Mouse (Mus musculus) heart, adult 8-10 months (tissue): ENCODE measurements at regions not wholly inside any gene's neighbourhood (a gene's known extent, or its start where the extent isn't known, plus 50 kb on each side); places are given as distances from the start of the nearest gene placed in this dataset.
A peak's percentile ranks its signal among the peaks of the same experiment; 100 is the strongest.

ENCODE experiments used
- DNase-seq: peaks from one replicate; pipeline ENCODE4 v3.0.0; 2022; ENCODE audit warnings: low spot score

DNA sequence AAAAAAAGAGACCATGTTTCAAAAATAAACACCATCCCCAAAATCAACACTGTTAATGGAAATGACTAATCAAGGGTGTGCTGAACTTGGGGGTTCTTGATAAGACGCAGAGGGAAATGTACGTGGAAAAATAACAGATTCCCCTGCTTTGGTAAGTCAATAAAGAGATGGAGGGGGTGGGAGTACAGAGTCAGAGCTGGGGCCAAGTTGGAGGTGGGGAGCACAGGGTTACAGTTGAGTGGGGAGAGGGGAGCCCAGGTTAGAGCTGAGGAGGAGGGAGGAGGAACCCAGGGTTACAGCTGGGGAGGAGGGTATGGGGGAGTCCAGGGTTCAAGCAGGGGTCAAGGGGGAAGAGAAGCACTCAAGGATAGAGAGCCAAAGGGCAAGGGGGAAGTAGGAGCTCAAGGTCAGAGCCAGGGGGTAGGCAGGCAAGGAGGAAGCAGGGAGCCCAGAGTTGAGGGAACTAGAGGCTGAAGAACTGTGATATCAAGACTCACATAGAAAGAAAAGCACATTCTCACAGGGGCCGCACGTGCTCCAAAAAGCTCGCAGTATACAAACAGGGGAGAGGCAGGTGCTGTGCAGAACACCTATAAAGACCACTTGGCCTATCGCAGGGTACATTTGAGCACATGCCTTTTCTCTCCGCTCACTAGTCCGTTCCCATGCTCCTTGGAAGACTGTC lies 246.4 kb downstream of the Sox9 start:
- DNase-seq = no peak

DNA sequence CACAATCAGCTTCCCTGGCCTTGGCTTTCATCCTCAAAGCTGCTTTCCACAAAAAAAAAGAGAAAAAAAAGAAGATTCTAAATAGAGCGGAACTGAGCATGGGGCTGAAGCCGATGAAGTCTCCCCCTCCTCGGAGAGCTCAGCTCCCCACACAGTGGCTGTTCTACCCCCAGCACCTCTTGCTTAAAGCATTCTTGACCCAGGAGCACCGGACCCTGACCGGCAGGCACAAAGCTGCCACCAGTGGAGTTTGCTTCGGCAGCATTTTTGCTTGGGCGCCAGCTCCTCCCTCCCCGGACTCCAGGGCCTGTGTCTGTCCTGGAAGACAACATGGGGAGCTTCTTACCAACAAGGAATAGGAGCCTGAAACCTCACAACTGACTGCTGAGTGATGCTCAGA lies 249.4 kb downstream of the Sox9 start:
- DNase-seq = no peak

DNA sequence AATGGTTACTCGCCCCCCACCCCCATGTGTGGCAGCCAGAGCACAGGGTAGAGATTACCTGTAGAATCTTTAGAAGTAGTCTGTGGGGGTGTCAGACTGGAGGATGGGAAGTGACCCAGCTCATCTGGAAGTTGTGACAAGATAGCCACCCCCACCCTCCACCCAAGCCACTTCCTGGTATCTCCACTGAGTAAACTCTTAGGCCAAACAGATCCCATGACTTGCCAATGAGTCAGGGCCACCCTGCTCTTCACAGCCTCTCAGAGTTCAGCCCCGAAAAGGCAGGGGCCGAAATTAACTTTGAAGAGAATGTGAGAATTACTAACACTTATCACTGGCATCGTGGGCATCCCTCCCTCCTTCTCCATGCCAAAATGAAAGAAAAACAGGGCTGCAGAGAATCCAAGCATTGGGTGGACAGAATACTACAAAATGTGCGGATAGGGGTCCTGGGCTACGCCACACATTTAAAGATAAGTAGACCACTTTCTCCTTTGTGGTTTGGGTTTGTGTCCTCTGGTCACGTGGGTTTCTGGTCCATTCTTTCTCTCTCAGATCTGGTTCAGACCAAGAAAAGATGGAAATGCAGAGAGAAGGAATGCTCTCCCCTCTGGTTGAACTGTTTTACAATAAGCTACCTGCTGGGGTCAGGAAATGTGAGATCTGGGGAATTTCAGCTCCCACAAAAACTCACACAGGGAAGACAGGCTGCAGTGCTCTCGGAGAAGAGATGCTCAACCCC lies 250.6 kb downstream of the Sox9 start:
- no peak for DNase-seq

DNA sequence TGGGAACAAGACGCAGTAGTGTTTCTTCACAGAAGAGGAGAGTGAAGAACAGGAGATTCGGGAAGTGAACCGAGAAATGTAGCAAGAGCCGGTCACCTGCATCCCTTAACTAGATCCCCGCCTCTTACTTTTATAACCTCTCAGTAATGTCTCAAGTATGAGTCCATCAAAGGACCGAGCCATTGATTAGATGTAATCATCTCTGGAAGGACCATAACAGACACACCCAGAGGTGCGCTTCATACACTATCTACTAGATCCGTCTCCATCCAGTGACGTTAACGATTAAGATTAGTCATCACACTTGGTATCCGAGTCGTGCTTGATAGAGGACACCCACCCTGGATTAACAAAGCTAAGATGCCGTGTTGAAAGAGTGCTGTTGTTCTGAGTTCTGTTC lies 252.9 kb downstream of the Sox9 start:
- no peak for DNase-seq

DNA sequence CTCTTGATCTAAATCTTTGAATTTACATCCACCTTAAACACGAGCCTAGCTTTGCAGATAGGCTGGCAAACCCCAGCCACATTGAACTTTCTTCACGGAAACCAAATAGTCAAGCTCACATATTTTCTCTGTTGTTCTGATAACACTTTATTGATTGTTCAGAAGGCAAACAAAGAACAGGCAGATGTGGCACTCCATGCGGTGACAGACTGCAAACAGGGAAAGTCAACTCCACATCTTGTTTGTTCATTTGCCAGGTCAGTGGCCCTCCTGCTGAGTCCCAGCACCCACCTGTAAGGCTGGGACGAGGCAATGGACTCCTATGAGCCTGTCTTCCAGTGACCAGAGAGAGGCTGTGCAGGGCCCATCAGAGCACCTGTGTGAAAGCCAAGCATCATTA lies 255.7 kb downstream of the Sox9 start:
- DNase-seq = no peak

DNA sequence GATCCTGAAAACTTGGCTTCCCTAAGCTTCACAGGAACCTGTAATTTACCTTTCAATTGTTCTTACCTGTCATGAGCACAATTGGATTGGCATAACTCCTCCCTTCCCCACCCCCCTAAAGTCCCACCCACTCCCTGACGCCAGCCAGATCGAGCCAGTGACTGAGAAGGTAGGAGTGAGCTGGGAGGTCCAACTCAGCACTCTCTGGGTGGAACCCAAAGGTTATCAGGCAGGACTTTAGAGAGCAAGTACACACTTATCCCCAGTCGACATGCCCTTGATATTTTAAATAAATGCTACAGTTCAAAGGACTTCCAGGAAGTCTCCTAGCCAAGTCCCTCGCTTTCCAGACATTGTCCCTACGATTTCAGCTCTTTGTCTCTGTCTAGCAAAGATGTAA lies 260.7 kb downstream of the Sox9 start:
- no peak for DNase-seq

DNA sequence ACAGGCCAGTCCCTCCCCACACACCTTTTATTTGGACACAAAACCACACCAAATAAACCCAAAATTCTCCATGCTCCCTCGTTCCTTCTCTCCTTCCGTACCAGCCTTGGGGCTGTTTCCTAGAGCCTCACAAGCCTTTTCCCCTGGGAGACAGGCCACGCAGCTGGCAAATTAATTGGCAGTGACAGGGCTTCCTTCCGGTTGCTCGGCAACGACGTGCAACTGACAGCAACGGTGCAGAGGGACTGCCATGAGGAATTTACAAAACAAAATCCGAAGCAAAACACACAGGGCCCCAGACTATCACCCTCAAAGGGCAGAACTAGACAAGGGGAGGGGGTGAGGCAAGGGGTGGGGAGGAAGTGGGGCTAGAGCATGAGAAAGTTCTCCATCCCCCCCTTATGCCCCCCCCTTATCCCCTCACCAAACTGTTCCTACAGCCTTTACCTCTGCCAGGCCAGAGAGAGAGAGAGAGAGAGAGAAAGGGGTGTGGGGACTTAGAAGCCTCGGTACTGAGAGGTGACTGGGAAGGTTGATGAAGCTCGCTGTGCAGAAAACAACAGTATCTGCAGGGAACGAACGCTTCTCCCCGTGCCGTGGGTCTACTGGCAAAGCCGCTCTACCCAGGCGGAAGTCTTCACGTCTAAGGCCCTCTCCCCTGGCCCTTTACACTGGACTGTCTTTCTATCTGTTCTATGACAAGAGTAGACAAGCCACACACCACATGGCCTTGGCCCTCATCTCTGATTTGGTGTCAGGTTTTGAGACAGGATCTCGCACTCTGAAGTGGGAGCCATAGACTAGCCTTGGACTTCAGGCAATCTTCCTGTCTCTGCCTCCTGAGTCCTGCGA lies 264.4 kb downstream of the Sox9 start:
- DNase-seq = no peak

DNA sequence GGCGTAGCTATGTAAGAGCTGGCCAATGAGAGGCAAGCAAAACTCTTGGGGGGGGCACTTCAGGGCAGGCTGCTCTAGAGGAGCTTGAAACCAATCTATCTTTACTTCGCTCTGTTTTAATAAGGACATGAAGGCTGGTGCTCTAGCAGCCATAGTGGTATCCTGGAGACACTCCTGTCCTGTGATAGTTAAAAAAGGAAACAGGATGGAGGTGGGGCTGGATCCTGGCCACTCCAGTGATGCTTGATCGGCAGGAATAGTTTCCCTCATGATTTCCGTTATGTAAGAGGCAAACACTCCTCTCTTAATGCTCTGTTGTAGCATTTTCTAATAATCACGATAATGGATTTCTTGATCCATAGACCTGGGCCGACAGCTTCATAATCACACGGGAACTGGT lies 266.1 kb downstream of the Sox9 start:
- DNase-seq = peak; percentile 32

DNA sequence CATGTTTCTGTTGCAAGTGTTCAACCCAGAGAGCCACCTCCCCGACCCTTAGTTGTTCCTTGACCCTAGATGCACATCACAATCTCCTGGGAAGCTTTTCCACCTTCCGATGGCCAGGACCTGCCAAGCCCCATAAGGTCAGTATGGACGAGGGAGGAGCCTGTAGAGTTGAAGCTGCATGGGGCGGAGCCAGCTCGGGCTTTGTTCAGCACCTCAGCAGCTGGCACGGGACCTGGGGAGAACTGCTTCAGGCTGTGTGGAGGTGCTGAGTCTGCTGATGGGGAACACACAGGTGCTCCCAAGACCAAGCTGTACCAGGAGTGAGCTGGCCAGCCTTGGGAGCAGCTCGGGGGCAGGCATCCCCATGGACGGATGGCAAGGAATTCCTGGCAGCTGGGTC lies 267.6 kb downstream of the Sox9 start:
- DNase-seq = no peak

DNA sequence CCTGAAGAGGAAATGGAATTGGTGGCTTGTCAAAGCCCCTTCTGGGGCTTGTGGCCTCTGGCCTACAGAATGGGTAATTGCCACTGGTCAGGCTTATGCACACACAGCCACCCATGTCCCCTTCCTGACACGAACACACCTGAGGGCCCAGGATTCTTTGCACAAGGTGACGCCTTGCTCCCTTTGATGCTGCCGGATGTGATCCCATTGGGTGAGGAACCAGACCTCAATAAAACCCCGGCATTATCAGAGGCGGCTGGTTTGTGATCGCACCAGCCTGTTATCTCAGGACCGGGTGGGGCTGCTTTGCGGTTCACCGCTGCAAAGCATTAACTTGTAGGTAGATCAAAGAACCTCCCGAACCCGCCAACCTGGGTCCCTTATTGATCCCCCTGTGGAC lies 270.5 kb downstream of the Sox9 start:
- no peak for DNase-seq

DNA sequence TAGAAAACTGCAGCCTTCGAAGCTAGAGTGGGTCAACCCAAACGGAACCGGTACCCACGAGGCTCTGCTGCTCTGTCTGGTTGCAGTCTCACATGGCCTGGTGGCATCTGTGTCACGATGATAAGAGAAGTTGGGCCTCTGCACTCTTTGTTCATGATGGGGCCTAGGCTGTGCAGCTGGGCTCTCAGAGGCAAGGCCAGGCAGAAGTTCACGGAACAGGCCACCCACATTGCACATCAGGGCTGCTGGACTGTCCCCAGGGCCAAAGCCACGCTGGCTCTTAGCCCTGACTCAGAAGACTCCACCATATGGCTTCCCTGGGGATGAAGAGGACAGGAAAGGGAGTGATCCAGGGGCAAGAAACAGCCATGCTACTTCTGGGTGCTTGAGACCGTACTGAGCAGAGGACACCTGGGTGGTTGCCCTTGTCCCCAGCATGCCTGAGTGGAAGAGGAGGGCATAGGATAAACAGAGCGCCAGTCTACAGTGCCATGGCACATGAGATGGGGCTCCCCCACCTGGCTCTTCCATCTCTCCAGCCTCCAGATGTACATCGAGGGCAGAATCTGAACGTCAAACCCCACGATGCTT lies 274.1 kb downstream of the Sox9 start:
- peak; percentile 64 for DNase-seq

DNA sequence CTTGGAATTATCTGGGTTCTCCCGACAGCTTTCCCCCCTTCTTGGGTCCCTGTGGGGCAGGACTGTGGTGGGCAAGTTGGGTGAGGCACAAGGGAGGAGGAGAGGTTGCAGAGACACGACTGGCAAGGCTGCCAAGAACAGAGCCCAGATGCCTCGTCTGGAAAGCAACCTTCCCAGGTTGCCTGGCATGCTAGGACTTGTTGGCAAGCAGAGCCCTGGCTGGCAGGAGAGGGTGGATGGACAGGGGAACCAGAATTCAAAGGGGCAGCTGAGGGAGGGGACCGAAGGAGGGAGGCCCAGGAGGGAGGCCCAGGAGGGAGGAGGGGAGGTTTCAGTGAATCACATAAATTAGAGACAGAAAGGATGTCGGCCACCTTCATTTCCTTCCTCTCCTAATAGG lies 274.8 kb downstream of the Sox9 start:
- DNase-seq = no peak

DNA sequence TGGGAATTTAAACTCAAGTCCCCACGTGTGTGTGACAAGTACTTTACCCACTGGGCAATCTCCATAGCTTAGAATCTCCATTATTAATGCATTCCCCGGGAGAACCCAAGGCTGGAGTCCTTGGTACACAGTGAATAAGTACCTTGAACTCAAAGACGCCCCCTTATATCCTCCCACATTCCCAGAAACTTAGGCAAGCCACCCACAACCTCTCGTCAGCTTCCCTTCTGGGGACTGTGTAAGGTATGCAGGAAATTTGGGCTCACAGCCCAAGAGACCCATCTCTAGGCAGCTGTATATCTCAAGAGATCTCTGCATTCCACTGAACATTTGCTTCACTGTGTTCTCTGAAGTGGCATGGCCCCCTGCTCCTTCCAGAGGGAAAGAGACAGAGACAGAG lies 288.3 kb downstream of the Sox9 start:
- no peak for DNase-seq

DNA sequence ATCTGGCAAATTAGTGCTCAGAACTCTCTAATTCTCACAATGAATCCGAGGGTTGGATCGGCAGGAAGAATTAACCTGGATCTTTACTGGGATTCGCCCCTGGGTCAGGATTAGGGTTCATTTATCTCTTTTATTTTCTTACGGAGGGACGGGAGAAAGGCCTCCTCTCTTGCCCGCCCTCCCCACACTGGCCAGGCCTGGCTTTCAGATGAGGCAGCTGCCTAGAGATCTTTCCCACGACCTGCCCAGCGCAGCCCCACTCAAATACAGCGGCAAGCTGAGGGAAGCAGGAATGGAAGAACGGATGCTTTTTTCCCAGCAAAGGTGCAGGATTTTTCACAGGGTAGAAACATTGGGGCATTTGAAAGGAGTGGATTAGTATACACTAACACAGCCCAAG lies 289.9 kb downstream of the Sox9 start:
- no peak for DNase-seq

DNA sequence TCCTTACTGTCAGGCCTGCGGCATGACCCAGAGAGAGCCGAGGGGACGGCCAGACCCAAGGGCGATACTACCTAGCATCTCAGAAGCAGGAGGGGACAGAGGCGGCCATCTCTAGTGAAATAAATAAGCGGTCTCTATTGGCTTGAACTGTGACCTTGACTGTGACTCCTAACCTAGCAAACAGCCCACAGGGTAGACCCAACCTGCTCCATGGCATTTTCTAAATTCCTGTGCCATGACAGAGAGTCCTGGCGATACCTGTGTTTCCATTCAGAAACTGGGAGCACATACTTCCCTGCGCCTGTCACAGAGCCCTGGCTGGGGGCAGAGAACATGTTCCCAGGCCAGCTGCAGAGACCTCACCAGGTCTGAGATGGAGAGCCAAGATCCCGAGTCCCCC lies 292.3 kb downstream of the Sox9 start:
- DNase-seq = no peak

DNA sequence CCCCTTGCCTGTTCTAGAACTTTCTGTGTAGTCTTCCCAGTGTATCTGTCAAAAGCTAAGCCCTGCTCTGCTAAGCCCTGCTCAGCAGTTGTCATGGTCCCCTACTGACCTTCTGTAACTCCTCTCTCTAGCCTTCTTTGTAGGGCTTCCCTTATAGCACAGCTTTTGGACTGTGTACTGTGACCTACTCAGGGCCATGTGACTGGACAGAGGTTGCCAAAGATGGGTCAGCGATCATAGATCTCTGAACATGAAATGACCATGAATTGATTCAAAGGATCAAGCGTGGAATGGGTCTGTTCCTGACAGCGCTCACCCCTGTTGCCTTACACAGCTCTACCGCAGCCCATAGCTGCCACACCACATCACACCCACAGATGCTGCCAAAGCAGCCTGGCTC lies 294.3 kb downstream of the Sox9 start:
- DNase-seq = no peak

DNA sequence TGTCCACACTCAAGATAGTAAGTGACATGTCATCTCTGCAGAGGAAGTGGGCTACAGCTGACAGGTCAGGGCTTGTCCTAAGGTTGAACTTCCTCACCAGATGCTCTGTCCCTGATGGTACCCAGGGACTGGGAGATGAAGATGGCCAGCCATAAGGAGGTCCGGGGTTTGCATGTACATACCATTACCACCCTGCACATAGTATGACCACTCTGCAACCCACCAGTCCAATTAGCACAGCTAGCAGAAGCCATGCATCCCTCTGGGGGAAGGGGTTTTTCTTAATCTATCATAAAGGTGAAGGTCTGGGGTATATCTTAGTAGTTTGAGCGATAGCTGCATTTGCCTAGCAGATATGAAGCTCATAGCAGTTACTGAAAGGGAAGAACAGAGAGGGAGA lies 298.3 kb downstream of the Sox9 start:
- DNase-seq = no peak

DNA sequence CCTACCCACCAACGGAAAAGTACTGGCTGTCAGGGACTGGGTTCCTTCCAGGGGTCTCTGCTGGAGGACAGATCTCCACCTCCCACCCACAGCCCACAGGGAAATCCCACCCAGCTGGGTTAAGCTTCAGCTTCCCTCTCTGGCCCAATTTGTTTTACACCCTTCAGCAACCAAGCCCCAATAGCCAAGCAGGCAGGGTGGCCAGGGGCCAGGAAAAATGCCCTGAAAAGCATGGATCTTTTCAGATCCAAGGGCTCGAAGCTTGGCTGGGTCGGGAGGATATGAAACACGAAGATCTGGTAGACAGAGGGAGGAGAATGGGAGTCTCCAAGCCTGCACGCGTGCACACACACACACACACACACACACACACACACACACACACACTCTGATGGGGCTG lies 302.4 kb downstream of the Sox9 start:
- DNase-seq = no peak

DNA sequence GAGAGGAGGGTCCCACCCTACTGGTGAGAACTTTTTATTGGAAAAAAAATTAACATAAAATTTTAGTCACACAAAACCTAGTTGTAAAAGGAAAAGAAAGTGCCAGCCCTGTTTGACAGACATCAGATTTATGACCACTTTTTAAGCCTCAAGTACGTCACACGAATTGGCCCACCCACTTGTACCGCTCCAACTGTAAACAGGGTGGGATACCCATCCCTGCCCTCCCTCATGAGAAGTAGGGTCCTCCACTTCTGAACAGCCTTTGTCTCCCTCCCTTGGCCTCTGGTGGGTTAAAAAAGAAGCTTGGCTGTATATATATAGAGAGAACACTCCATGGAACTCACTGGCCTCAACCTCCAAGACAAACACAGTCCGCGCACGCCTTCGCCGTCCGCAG lies 303.5 kb downstream of the Sox9 start:
- DNase-seq = no peak

DNA sequence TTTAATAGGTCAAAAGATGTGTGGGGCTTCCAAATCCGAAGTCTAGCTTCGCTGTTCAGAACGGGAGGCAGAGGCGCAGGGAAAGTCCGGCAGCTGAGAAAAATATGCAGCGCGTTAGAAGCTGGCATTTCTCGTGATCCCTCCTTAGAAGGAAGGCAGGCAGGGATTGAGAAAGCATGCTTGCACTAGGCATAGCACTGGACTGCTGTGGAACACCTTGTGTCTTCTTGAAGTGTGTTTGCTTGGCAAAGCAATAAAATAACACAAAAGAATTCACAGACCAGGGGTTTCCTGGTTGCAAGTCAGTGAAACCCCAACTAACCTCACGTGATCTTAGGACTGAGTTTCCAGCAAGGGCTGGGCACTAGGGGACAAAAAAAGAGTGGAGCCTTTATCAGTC lies 305.1 kb downstream of the Sox9 start:
- no peak for DNase-seq

DNA sequence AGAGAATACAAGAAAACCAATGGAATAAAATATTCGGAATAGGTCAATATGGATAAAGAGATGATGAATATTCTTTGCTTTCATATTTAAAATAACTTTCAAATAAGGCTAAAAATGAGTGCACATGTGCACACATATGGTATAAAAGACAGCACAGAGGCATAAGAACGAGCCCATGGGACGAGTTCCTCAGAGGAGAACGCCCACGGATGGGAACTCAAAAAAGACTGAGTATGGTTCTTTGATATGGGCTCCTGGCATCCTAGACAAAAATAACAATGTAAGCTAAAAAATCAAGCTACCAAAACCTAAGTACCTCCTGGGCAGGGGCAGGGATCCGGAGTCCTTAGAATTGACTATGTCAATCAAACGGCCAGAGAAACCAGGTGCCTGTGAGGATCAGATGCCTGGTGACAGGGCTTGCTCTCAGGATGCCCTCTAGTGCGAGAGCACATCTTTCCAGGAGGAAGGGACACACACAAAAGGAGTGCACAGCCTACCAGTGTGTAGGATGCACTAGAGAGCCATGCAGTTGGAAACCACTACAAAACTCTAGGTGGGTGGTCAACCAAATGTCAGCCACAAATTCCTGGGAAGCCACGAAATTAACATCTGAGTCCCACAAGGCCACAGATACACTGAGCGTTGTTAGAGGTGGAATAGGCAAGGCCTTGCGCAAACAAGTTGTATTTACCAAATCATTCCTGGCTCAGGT lies 307.8 kb downstream of the Sox9 start:
- DNase-seq = no peak
